Mouse (Mus musculus) embryonic fibroblast, embryonic 13.5 days (primary cell): ENCODE results near the gene Rsf1.
A peak's percentile ranks its signal among the peaks of the same experiment; 100 is the strongest.

Source experiments
- CTCF ChIP-seq: IDR thresholded peaks from 2 replicates; pipeline ENCODE4 v1.5.1; 2011; ENCODE audit warnings: mild to moderate bottlenecking, control low read depth, low read length, moderate library complexity, borderline replicate concordance; ENCODE audit not compliant: insufficient read depth
- POLR2A ChIP-seq: IDR thresholded peaks from 2 replicates; pipeline ENCODE4 v1.6.1; 2011; ENCODE audit warnings: low read depth, mild to moderate bottlenecking, control low read depth, low read length, moderate library complexity

GRCm38 (mm10) chr7:97579067-97579975 is at the start of gene Rsf1, which contains the start of gene Aamdc:
- peak; percentile 98 for TF ChIP-seq POLR2A
- TF ChIP-seq CTCF, result peak; percentile 75
